Mouse (Mus musculus) cerebellum, postnatal 10 days (tissue): Measurements from ENCODE around the gene Paxx.
A peak's percentile ranks its signal among the peaks of the same experiment; 100 is the strongest.

Experiments used
- DNase-seq, 2 experiments: peaks; one replicate each; pipeline ENCODE4 v3.0.0; 2021; ENCODE audit warnings: mixed read lengths in 2 of 2

The Paxx gene

GRCm38 (mm10) chr2:25480541-25480940 is 19.6 kb upstream of the Paxx start:
- no peak for DNase-seq

GRCm38 (mm10) chr2:25479551-25480311 is 18.8 kb upstream of the Paxx start:
- no peak for DNase-seq

DNA sequence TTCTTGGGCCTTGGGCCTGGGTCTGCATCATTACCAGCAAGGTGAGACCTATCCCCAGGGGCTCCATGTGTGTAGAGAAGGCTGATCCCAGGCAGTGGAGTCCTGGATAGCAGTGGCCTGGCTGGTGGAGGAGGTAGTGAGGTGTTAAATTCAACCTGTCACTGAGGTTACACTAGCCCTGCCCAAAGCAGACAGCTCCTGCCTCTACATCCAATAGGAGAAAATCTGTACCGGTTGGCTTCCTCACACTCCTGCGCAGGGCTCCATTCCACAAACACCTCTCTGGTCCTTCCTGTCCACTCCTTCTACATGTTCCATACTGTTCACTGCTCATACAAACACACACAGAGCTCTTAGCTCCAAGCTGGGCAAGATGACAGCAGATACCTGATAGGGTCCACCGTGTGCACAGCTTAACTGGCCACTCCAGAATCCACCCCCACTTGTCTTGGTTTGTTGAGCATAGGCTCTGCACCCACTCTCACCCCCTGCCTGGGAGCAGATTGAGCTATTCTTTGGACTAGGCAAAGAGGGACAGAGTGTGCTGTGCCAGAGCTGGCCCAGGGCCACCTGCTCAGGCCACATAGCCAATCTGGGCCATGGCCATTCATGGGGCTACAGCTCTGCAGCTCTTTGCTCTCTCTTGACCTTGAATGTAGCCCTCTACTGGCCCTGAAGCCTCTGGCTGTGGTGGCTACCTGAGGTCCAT is 17.2 kb upstream of the Paxx start:
- peak; percentile 95 to 97 for DNase-seq

DNA sequence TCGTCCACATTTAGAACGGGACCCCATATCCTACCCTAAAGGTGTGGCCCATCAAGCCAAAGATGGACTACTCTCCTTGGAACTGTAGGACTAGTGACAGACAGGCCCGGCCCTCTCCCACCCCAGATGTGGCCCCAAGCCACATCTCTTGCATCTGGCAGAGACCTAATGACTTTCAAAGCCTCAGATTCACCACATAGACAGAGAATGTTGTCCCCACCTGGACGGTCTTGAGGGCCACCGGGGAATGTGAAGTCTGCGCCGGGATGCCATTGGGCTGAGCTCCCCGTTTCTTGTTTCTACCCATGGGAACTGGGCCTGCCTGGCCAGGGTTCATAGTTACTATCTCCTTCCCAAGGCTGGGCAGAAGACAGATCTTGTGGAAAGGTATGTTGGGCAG is 16.6 kb upstream of the Paxx start:
- no peak for DNase-seq

DNA sequence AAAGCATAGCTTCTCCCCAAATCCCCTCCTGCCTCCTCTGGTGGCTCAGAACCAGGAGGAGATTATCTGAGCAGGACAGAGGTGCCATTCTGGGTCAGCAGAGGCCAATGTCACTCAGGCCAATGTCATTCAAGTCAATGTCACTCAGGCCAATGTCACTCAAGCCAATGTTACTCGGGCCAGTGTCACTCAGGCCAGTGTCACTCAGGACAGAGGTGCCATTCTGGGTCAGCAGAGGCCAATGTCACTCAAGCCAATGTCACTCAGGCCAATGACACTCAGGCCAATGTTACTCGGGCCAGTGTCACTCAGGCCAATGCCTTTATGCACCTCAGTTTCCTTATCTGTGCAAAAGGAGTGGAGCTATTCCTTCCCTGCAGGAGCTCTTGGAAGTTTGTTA is 11.7 kb upstream of the Paxx start:
- DNase-seq, result no peak

DNA sequence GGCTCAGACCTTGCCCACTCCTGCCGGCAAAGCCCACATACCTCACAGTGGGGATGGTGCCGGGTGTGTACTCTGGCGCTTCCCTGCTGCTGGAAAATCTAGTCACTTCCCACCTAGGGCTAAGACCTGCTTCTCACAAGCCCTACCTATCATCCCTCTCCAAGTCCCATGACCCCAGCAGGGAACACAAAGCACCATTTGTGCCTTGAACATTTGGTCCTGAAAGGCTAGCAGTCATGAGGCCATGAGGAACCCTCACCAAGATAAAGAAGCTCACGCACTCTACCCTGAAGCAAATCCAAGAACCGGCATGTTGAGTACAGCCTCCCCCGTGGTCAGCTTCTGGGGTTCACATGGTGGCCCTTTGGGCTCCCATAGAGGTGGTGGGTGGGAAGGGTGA is 9.1 kb upstream of the Paxx start, which contains the start of gene Ptgds:
Gene Ptgds, minus strand, starts transcription at position 78 of the 400 bp plus-strand sequence.
- no peak for DNase-seq

DNA sequence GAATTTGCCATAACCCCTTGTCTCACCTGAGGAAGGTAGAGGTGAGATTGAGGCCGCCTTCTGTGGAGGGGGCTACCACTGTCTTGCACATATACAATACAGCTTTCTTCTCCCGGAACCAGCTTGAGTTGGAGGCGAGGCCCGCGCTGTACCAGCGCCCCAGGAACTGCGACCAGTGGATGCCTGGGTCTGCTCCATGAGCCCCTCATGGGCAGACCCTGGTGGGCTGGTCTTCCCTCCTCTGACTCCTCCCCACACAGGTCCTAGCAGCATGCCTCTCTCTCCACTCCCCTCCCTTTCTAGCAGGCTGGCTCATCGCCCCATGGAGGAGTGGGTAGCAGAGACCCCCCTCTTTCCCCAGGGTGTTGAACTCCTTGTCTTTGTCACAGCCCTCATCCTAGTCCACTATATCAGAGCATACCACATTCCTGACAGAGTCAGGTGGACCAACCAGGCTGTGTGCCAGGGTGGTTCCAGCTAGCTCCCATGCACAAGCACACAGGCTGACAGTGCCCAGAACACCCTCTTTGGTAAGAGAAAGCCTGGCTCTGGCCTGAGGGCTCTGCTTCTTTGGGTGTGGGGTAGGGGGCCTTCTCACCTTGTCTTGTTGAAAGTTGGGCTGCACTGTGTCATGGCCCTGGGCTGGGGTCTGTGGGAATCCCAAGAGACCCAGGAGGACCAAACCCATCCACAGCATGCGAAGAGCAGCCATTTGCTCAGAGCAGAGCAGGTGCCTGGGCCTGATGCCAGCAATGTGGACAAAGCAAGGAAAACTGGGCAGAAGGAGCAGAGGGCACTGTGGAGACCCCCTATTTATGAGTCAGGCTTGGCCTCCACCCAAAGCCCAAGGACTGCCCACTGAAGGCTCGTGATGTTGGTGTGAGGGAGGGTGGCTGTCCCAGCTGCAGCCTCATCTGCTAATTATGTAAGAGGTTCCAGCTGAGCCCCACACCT is 8.3 kb upstream of the Paxx start:
- DNase-seq, result peak; percentile 92 to 94

DNA sequence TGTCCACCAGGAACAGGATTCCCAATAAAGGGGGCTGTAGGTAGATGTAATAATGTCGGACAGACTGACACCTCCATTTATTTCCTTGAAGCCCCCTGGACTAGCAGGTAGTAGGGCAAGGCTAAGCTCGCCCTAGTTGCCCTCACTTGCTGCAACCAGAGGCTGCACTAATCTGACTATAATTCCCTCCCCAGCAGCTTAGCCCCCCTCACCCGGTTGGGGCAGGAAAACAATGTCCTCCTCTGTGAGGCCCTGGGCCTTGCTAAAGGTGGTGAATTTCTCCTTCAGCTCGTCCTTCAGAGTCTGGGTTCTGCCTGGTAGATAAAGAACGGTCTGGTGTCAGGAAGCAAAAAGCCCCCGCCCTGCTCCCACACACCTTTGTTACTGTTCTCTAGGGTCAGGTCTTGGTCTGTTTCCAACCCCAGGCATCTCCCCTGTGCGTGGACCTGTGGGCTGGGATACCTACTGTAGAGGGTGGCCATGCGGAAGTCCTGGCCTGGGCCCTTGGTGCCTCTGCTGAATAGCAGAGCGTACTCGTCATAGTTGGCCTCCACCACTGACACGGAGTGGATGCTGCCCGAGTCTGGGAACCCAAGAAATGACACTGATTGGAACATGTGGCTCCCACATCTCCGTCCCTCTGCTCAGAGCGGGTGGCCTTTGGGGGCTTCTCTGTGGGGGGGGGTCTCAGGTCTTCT is 6.9 kb upstream of the Paxx start:
- no peak for DNase-seq

- DNase-seq, result peak; percentile 59 to 65
Observed at GRCm38 (mm10) chr2:25465816-25466635, 5.1 kb upstream of the Paxx start.

DNA sequence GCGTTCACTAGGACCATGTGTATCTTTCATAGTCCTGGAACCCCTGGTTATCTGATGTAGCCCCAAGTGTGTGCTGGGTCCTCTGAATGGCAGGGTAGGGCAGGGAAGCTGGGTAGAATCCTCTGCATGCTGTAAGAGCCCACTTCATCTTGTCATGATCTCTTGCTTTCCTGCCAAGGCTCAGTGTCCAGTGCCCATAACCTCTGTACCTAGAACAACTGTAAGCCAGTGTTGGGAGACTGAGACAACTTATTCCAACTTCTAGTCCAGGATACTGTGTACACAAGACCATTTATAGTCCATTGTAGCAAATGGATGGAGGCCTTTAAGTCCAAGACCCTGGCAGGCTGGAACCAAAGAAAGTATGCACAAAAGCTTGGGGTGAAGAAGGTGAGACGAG is 4.4 kb upstream of the Paxx start:
- no peak for DNase-seq

GRCm38 (mm10) chr2:25463630-25464029 is 2.7 kb upstream of the Paxx start:
- DNase-seq, result peak; percentile 60 to 71

DNA sequence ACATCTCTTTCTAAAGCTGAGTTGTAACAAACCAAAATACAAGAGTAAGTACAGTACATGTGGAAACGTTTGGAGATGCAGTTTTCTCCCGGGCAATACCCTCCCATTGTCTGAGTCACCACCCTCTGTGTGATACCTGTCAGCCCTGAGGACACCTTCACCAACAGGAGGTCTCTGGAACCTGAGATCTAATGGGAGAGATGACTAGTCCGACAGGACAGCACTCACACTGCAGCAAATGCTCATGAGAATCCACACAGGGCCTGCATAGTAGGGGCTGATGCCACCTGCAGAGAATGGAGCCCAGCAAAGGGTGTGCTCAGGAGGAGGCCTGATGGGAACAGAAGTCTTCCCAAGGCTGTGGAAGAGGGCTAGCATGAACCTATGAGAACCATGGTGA is 513 bp upstream of the Paxx start:
- DNase-seq, result peak in 1 of 2 experiments; percentile 32

DNA sequence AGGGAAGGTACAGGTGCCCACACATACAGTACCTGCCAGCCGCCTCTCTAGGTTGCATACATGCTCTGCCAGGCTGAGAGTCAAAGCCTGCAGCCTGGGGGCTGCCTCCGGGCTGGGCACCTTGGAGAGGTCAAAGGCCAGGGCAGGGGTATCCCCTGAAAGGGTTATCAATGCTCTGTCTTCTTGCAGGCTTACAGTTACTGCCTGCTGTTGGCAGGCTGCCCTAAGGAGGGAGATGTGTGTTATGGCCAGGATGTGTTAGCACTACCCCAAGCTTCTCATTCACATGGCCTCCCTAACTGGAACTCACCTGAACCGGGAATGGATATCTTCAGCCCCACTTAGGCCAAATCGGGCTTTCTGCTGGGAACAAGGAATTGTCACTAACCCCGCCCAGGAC is 759 bp downstream of the Paxx start:
- DNase-seq, result peak in 1 of 2 experiments; percentile 72

- DNase-seq, result peak; percentile 69 to 73
Observed at GRCm38 (mm10) chr2:25458911-25459310, 2.0 kb downstream of the Paxx start.

- DNase-seq, result peak; percentile 88
Observed at GRCm38 (mm10) chr2:25457022-25457896, 3.6 kb downstream of the Paxx start.

- DNase-seq, result peak; percentile 41 to 42
Observed at GRCm38 (mm10) chr2:25456205-25456953, 4.5 kb downstream of the Paxx start, which contains the start of gene Clic3. Gene Clic3, plus strand, starts transcription at chr2:25456838.

GRCm38 (mm10) chr2:25452951-25453350 is 7.9 kb downstream of the Paxx start:
- no peak for DNase-seq

- DNase-seq, result no peak
Observed at GRCm38 (mm10) chr2:25450853-25451647, 9.8 kb downstream of the Paxx start.

- no peak for DNase-seq
Observed at GRCm38 (mm10) chr2:25442682-25443081, 18.2 kb downstream of the Paxx start.
